Mouse (Mus musculus): ENCODE results near the gene Stk11ip. TPM values are rescaled to one million over a fixed set of nuclear protein-coding genes. Genes with fewer than 3 reads are reported as not detected.

The Stk11ip gene
- polyA plus RNA-seq, 1 experiment, result 5.1 TPM

DNA sequence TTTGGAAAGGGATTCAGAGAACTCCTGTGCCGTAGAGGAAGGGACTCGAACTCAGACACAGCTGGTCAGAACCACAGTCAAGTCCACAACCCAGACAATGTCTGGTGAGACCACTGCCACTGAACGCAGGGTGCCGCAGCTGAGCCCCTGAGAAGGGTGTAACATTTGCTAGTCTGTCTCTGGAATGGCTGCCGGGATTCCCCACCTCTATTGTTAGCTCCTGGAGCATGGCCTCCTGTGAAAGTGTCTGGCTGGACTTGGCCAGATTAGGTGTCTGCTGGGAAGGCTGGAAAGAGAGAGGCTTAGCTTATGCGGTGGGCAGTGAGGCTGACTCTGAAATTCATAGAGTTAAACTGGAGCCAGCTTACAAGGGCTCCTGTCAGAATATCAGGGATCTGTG is 49.1 kb downstream of the Stk11ip start:
- no peaks in the 10 kb centered on the region for H3K27me3 ChIP-seq (ENCODE audit: control insufficient read depth)
- no peaks in the 10 kb centered on the region for H3K9me3 ChIP-seq (ENCODE audit: control insufficient read depth, low read length)

DNA sequence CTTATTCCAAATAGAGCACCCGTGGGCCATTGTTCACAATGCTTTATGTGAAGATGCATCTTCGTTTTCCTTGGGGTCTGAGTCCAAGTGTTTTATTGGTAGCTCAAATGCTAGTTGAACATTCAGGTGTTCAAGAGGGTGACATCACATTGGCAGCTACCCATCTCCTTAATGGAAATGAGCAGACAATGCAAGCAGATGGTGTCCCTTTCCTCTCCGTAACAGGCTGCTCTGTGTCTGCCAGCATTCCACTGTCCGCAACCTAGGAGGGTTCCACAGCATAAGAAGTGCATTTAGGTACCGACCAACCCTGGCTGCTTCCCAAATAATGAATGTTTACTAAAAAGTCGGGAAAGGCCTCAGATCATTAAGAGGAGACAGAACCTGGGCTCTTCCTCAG is 51.4 kb downstream of the Stk11ip start:
- Histone ChIP-seq H3K9me3 (ENCODE audit: control insufficient read depth, low read length) (no peaks in the 10 kb centered on the region), H3K27me3 (ENCODE audit: control insufficient read depth) (no peaks in the 10 kb centered on the region), H3K36me3 (ENCODE audit: control insufficient read depth) (no peaks in the 10 kb centered on the region), H3K4me1 (ENCODE audit: control insufficient read depth) (no peaks in the 10 kb centered on the region), H3K4me3 (replicated peaks) (no peak overlapping the region)
- TF ChIP-seq TAL1 (IDR thresholded peaks at IDR 0.05; ENCODE audit: low read length) (no peak), GATA1 (IDR thresholded peaks at IDR 0.05; ENCODE audit: low read length) (no peak)

More for the DNA sequence above, 49.1 kb downstream of the Stk11ip start:
- TF ChIP-seq TAL1 (IDR thresholded peaks at IDR 0.05; ENCODE audit: low read length) (no peak), GATA1 (IDR thresholded peaks at IDR 0.05; ENCODE audit: low read length) (no peak)
- no peaks in the 10 kb centered on the region for H3K36me3 ChIP-seq (ENCODE audit: control insufficient read depth)
- H3K4me1 ChIP-seq (ENCODE audit: control insufficient read depth), result no peaks in the 10 kb centered on the region
- H3K4me3 ChIP-seq (replicated peaks), result no peak overlapping the region

DNA sequence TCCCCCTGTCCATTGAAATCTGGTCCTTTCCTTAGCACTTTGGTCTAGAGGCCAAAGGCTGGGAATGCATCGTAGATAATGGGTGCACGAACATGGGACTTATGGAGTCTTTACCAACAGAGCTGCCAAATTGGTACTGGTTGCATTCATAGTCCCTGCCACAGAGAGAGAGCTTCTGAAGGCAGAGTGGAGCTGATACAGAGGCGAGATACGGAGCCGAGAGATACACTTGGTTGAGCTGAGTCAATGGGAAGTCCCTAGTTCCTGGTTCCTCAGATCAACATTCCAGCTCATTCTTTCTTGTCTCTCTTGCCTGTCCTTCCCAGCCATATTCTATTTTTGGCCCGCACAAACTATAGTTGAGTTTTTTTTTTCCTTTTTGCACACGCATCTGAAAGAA is 52.4 kb downstream of the Stk11ip start:
- no peaks in the 10 kb centered on the region for H3K9me3 ChIP-seq (ENCODE audit: control insufficient read depth, low read length)
- H3K4me1 ChIP-seq (ENCODE audit: control insufficient read depth), result no peaks in the 10 kb centered on the region
- no peak overlapping the region for H3K4me3 ChIP-seq (replicated peaks)
- TF ChIP-seq GATA1 (IDR thresholded peaks at IDR 0.05; ENCODE audit: low read length), result no peak
- TF ChIP-seq TAL1 (IDR thresholded peaks at IDR 0.05; ENCODE audit: low read length), result no peak
- no peaks in the 10 kb centered on the region for H3K27me3 ChIP-seq (ENCODE audit: control insufficient read depth)
- no peaks in the 10 kb centered on the region for H3K36me3 ChIP-seq (ENCODE audit: control insufficient read depth)

GRCm38 (mm10) chr1:75574476-75575310 is 53.4 kb downstream of the Stk11ip start:
- H3K4me3 ChIP-seq (replicated peaks), result no peak overlapping the region
- TF ChIP-seq TAL1 (IDR thresholded peaks at IDR 0.05; ENCODE audit: low read length) (no peak), GATA1 (IDR thresholded peaks at IDR 0.05; ENCODE audit: low read length) (no peak)

GRCm38 (mm10) chr1:75581936-75582624 is 60.8 kb downstream of the Stk11ip start:
- H3K4me1 ChIP-seq (ENCODE audit: control insufficient read depth), result no peaks in the 10 kb centered on the region
- H3K36me3 ChIP-seq (ENCODE audit: control insufficient read depth), result no peaks in the 10 kb centered on the region
- no peak overlapping the region for H3K4me3 ChIP-seq (replicated peaks)
- H3K9me3 ChIP-seq (ENCODE audit: control insufficient read depth, low read length), result no peaks in the 10 kb centered on the region
- no peaks in the 10 kb centered on the region for H3K27me3 ChIP-seq (ENCODE audit: control insufficient read depth)
- TF ChIP-seq GATA1 (IDR thresholded peaks at IDR 0.05; ENCODE audit: low read length), result no peak
- TF ChIP-seq TAL1 (IDR thresholded peaks at IDR 0.05; ENCODE audit: low read length), result no peak

More at GRCm38 (mm10) chr1:75574476-75575310, 53.4 kb downstream of the Stk11ip start:
- Histone ChIP-seq H3K9me3 (ENCODE audit: control insufficient read depth, low read length) (no peaks in the 10 kb centered on the region), H3K36me3 (ENCODE audit: control insufficient read depth) (no peaks in the 10 kb centered on the region), H3K4me1 (ENCODE audit: control insufficient read depth) (no peaks in the 10 kb centered on the region), H3K27me3 (ENCODE audit: control insufficient read depth) (no peaks in the 10 kb centered on the region)

DNA sequence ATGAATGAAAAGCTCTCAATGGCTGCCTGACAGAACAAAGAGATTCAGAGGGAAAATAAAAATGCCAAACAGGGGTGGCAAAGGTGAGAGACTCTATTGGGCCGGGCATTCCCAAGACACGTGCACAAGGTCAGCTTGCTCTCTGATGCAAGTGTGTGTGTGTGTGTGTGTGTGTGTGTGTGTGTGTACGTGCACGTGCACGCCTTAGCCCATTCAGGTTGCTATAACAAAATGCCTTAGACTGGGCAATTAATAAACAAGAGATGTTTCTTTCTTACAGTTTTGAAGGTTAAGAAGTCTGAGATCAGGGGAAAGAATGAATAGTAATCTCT is 61.3 kb downstream of the Stk11ip start:
- no peak overlapping the region for H3K4me3 ChIP-seq (replicated peaks)
- no peaks in the 10 kb centered on the region for H3K36me3 ChIP-seq (ENCODE audit: control insufficient read depth)
- TF ChIP-seq GATA1 (IDR thresholded peaks at IDR 0.05; ENCODE audit: low read length) (no peak), TAL1 (IDR thresholded peaks at IDR 0.05; ENCODE audit: low read length) (no peak)
- no peaks in the 10 kb centered on the region for H3K4me1 ChIP-seq (ENCODE audit: control insufficient read depth)
- no peaks in the 10 kb centered on the region for H3K9me3 ChIP-seq (ENCODE audit: control insufficient read depth, low read length)
- no peaks in the 10 kb centered on the region for H3K27me3 ChIP-seq (ENCODE audit: control insufficient read depth)

- no peak for TF ChIP-seq TAL1 (IDR thresholded peaks at IDR 0.05; ENCODE audit: low read length)
- TF ChIP-seq GATA1 (IDR thresholded peaks at IDR 0.05; ENCODE audit: low read length), result no peak
- Histone ChIP-seq H3K4me1 (ENCODE audit: control insufficient read depth) (no peaks in the 10 kb centered on the region), H3K4me3 (replicated peaks) (no peak overlapping the region), H3K27me3 (ENCODE audit: control insufficient read depth) (no peaks in the 10 kb centered on the region), H3K36me3 (ENCODE audit: control insufficient read depth) (no peaks in the 10 kb centered on the region), H3K9me3 (ENCODE audit: control insufficient read depth, low read length) (no peaks in the 10 kb centered on the region)
Observed at GRCm38 (mm10) chr1:75583034-75583433, 61.7 kb downstream of the Stk11ip start.

DNA sequence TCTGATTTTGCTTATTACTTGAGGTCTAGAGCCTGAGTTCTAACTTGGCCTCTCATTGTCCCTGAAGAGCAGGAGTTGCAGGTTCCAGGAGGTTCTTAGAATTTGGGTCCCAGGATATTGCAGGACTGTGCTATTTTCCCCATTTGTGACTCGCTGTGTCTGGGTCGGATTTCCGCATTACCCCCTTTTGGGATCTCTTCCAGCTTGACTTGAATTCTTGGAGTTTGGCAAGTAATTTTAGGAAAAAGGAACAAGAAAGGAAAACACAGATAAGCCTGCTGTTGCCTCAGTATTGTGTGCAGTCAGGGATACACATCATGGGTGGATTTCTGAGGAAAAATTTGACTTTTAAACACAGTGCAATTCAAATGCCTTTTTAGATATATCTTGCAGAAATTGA is 65.5 kb downstream of the Stk11ip start:
- H3K9me3 ChIP-seq (ENCODE audit: control insufficient read depth, low read length), result no peaks in the 10 kb centered on the region
- H3K4me3 ChIP-seq (replicated peaks), result no peak overlapping the region
- H3K36me3 ChIP-seq (ENCODE audit: control insufficient read depth), result no peaks in the 10 kb centered on the region
- no peaks in the 10 kb centered on the region; the same call in 1 of the 2 replicates for H3K27me3 ChIP-seq (ENCODE audit: control insufficient read depth)
- TF ChIP-seq GATA1 (IDR thresholded peaks at IDR 0.05; ENCODE audit: low read length), result no peak
- TF ChIP-seq TAL1 (IDR thresholded peaks at IDR 0.05; ENCODE audit: low read length), result no peak
- no peaks in the 10 kb centered on the region for H3K4me1 ChIP-seq (ENCODE audit: control insufficient read depth)

Other genes starting within 250 kb of the Stk11ip start
- not detected in 2 replicates for gene Resp18, start 243.1 kb upstream of the Stk11ip start, polyA plus RNA-seq (2012)
- gene Dnpep, start 203.5 kb upstream of the Stk11ip start, polyA plus RNA-seq (2012), result 3.7 and 4.8 TPM in 2 replicates
- 0.03 and 0.12 TPM in 2 replicates for gene Des, start 161.2 kb upstream of the Stk11ip start, polyA plus RNA-seq (2012)
- gene Speg, start 146.2 kb upstream of the Stk11ip start, polyA plus RNA-seq (2012), result 0.10 and 0.18 TPM in 2 replicates
- gene Gmppa, start 85.6 kb upstream of the Stk11ip start, polyA plus RNA-seq (2012), result 11.6 and 12.7 TPM in 2 replicates
- gene Asic4, start 71.1 kb upstream of the Stk11ip start, polyA plus RNA-seq (2012), result 0.02 TPM in 1 of 2 replicates, not detected in the other
- 0.26 and 0.30 TPM in 2 replicates for gene Chpf, start 42.2 kb upstream of the Stk11ip start, polyA plus RNA-seq (2012)
- 0.04 and 0.13 TPM in 2 replicates for gene Tmem198, start 42.0 kb upstream of the Stk11ip start, polyA plus RNA-seq (2012)
- gene Obsl1, start 15.1 kb upstream of the Stk11ip start, polyA plus RNA-seq (2012), result 0.12 and 0.15 TPM in 2 replicates
- gene Inha, start 14.5 kb upstream of the Stk11ip start, polyA plus RNA-seq (2012), result not detected in 2 replicates
- 0.01 TPM in 1 of 2 replicates, not detected in the other for gene Slc4a3, start 24.7 kb downstream of the Stk11ip start, polyA plus RNA-seq (2012)

Data from erythroblast, embryonic 14.5 days (primary cell).